Mouse (Mus musculus) CH12.LX (cell line): Measurements from ENCODE around the gene Trim39. TPM values are rescaled to one million over a fixed set of nuclear protein-coding genes. Genes with fewer than 3 reads are reported as not detected.
A peak's percentile ranks its signal among the peaks of the same experiment; 100 is the strongest.

ENCODE experiments used
- DNase-seq: peaks from one replicate; pipeline ENCODE4 v3.0.0-alpha.2; 2013; ENCODE audit errors: extremely low read depth
- H3K27ac ChIP-seq: 2 replicates; pipeline ENCODE4 v1.5.1; 2012; ENCODE audit warnings: low read depth, mild to moderate bottlenecking, control low read depth, moderate library complexity; ENCODE audit not compliant: insufficient read depth
- H3K27me3 ChIP-seq: replicated peaks from 2 replicates; pipeline ENCODE3; 2012; ENCODE audit warnings: inconsistent platforms
- H3K36me3 ChIP-seq, 2 experiments: replicated peaks in 1 of 2; 2 replicates each; pipeline versions ENCODE3 to v1.6.1; 2012; ENCODE audit warnings: inconsistent platforms in 1 of 2, low read length in 1 of 2, mild to moderate bottlenecking in 1 of 2, mixed read lengths in 1 of 2, moderate library complexity in 1 of 2; ENCODE audit not compliant: control insufficient read depth in 1 of 2, insufficient read depth in 1 of 2
- H3K4me1 ChIP-seq, 2 experiments: 2 replicates each; pipeline ENCODE4 v1.6.1; 2012; ENCODE audit warnings: inconsistent platforms in 1 of 2, moderate library complexity in 1 of 2; ENCODE audit not compliant: insufficient read depth in 2 of 2, control insufficient read depth in 1 of 2
- H3K4me2 ChIP-seq: 2 replicates; pipeline ENCODE4 v1.6.1; 2012; ENCODE audit warnings: low read depth, mild to moderate bottlenecking, control low read depth; ENCODE audit not compliant: poor library complexity, insufficient read depth, severe bottlenecking
- H3K4me3 ChIP-seq, 3 experiments: fragments of 150-350 bp in 1 of 3; sonication (generic) in 1 of 3; replicated peaks in 1 of 3; 2 replicates each; pipeline versions ENCODE3 to v1.5.1; 2011 to 2012; ENCODE audit warnings: low read depth in 2 of 3, low read length in 2 of 3, mild to moderate bottlenecking in 2 of 3, moderate library complexity in 2 of 3, control low read depth in 1 of 3, improper control_type of control experiment in 1 of 3, inconsistent platforms in 1 of 3, mixed read lengths in 1 of 3; ENCODE audit not compliant: poor library complexity in 1 of 3
- H3K79me2 ChIP-seq: replicated peaks from 2 replicates; pipeline ENCODE4 v1.6.1; 2012; ENCODE audit warnings: mild to moderate bottlenecking, moderate library complexity; ENCODE audit not compliant: control insufficient read depth, poor library complexity, insufficient read depth, severe bottlenecking; ENCODE audit errors: extremely low read depth
- H3K9ac ChIP-seq: 2 replicates; pipeline ENCODE4 v1.6.1; 2012; ENCODE audit warnings: low read depth, mild to moderate bottlenecking, control low read depth, moderate library complexity; ENCODE audit not compliant: insufficient read depth
- H3K9me3 ChIP-seq: replicated peaks from 2 replicates; pipeline ENCODE3; 2012; ENCODE audit warnings: low read length, inconsistent platforms, mixed read lengths
- CHD1 ChIP-seq: IDR thresholded peaks from 2 replicates; pipeline ENCODE4 v1.6.1; 2012; ENCODE audit warnings: low read depth, low read length, improper control_type of control experiment, inconsistent platforms
- CTCF ChIP-seq, 2 experiments: IDR thresholded peaks in 1 of 2; conservative IDR thresholded peaks in 1 of 2; 2 replicates each; pipeline ENCODE4 v1.5.1; 2011 to 2012; ENCODE audit warnings: low read depth in 2 of 2, low read length in 2 of 2, improper control_type of control experiment in 1 of 2, inconsistent platforms in 1 of 2, mild to moderate bottlenecking in 1 of 2, moderate library complexity in 1 of 2
- ELF1 ChIP-seq: IDR thresholded peaks from 2 replicates; pipeline ENCODE4 v1.6.1; 2014; ENCODE audit warnings: low read depth, mild to moderate bottlenecking, inconsistent platforms, low read length, improper control_type of control experiment
- ETS1 ChIP-seq: conservative IDR thresholded peaks from 2 replicates; pipeline ENCODE4 v1.6.1; 2012; ENCODE audit warnings: low read depth, mild to moderate bottlenecking, inconsistent platforms, low read length, improper control_type of control experiment, moderate library complexity
- GABPA ChIP-seq: IDR thresholded peaks from 2 replicates; pipeline ENCODE4 v1.6.1; 2012; ENCODE audit warnings: low read depth, low read length, improper control_type of control experiment, inconsistent platforms; ENCODE audit not compliant: insufficient replicate concordance
- HCFC1 ChIP-seq: IDR thresholded peaks from 2 replicates; pipeline ENCODE4 v1.6.1; 2012; ENCODE audit warnings: low read depth, mild to moderate bottlenecking, inconsistent platforms, low read length, improper control_type of control experiment
- IRF4 ChIP-seq: IDR thresholded peaks from 2 replicates; pipeline ENCODE4 v1.6.1; 2014; ENCODE audit warnings: low read depth, mild to moderate bottlenecking, inconsistent platforms, low read length, improper control_type of control experiment
- JUND ChIP-seq: conservative IDR thresholded peaks from 2 replicates; pipeline ENCODE4 v1.6.1; 2011; ENCODE audit warnings: low read depth, low read length, improper control_type of control experiment
- KAT2A ChIP-seq: IDR thresholded peaks from 2 replicates; pipeline ENCODE4 v1.6.1; 2012; ENCODE audit warnings: low read length, improper control_type of control experiment, inconsistent platforms; ENCODE audit not compliant: insufficient replicate concordance
- MXI1 ChIP-seq: IDR thresholded peaks from 2 replicates; pipeline ENCODE4 v1.6.1; 2011; ENCODE audit warnings: mild to moderate bottlenecking, low read depth, low read length, improper control_type of control experiment
- PAX5 ChIP-seq: IDR thresholded peaks from 2 replicates; pipeline ENCODE4 v1.6.1; 2012; ENCODE audit warnings: low read length, inconsistent platforms, mixed read lengths
- POLR2A ChIP-seq: IDR thresholded peaks from 2 replicates; pipeline ENCODE4 v1.6.1; 2011; ENCODE audit warnings: low read depth, mild to moderate bottlenecking, improper control_type of control experiment, low read length
- RCOR1 ChIP-seq: conservative IDR thresholded peaks from 2 replicates; pipeline ENCODE4 v1.6.1; 2012; ENCODE audit warnings: low read depth, mild to moderate bottlenecking, inconsistent platforms, low read length, improper control_type of control experiment
- SIN3A ChIP-seq: IDR thresholded peaks from 2 replicates; pipeline ENCODE4 v1.6.1; 2012; ENCODE audit warnings: low read length, improper control_type of control experiment, inconsistent platforms
- SMC3 ChIP-seq: IDR thresholded peaks from 2 replicates; pipeline ENCODE4 v1.6.1; 2011; ENCODE audit warnings: low read depth, low read length, improper control_type of control experiment
- TBP ChIP-seq: conservative IDR thresholded peaks from 2 replicates; pipeline ENCODE4 v1.6.1; 2011; ENCODE audit warnings: low read depth, low read length, improper control_type of control experiment
- UBTF ChIP-seq: IDR thresholded peaks from 2 replicates; pipeline ENCODE4 v1.6.1; 2012; ENCODE audit warnings: low read depth, mild to moderate bottlenecking, inconsistent platforms, low read length, improper control_type of control experiment, moderate library complexity
- dilution Hi-C: fragments of 300-500 bp; cut with MboI; formaldehyde crosslinking; loops from 2 replicates; pipeline ENCODE4 v1.14.3; 2020; ENCODE audit warnings: low sequenced_read_pairs; ENCODE audit not compliant: extremely low pct_unique_long_range_greater_than_20kb, extremely low pct_ligation_motif_present
- in situ Hi-C: fragments of 300-500 bp; cut with MboI; formaldehyde crosslinking; loops from 3 replicates; pipeline ENCODE4 v1.14.3; 2019; ENCODE audit warnings: low sequenced_read_pairs, low pct_ligation_motif_present, low pct_unique_long_range_greater_than_20kb, mixed read lengths
- polyA plus RNA-seq: library from polyadenylated mRNA; unstranded; fragments of >175 nt; gene quantifications from 2 replicates; pipeline ENCODE4 v1.2.1, GENCODE M21; 2012; ENCODE audit warnings: low read depth; ENCODE audit not compliant: insufficient read length
- total RNA-seq, 2 experiments: library from RNA; depleted of rRNA; stranded (reverse); fragments of 300-350 nt in 1 of 2; fragments of >200 nt in 1 of 2; gene quantifications; 2 replicates each; pipeline ENCODE4 v1.2.3; 2012 to 2014

Gene Trim39
- total and polyA plus RNA-seq, 3 experiments: 10.4 to 14.2 (median 11.1) TPM

DNA sequence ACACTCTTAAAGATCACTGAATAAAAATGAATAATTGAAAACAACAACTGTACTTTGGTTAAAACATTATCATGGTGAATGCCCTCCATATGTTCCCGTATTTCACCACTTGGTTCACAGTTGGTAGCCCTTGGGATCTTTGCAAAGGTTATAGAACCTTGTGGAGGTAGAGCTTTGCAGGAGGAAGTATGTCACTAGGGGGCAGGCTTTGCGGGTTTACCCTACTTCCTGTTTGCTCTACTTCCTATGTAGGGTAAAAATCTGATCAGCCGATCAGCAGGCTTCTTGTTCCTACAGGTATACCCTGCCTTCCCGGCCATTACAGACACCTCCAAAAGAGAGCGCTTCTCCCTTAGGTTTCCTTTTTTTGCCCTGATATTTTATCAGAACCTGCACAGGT is 6.2 kb downstream of the Trim39 start:
- Histone ChIP-seq H3K9me3 (no peaks in the 10 kb centered on the region), H3K4me3 (peak overlapping the region in 2 of 3 experiments; percentile 24 to 46), H3K27me3 (no peaks in the 10 kb centered on the region), H3K36me3 (peaks cover 56 to 78% of the 10 kb centered on the region in 2 experiments), H3K27ac (no peak overlapping the region; the same call in 1 of the 2 replicates), H3K9ac (no peak overlapping the region), H3K4me1 (peaks cover 3 to 41% of the 10 kb centered on the region in 2 experiments; a peak in 3 of 4 replicates), H3K79me2 (peaks cover 7% of the 10 kb centered on the region), H3K4me2 (peak overlapping the region; percentile 30; the same call in 1 of the 2 replicates)
- TF ChIP-seq CTCF (conservative IDR thresholded peaks at IDR 0.05 in 1 of 2, IDR thresholded peaks at IDR 0.05 in 1 of 2; ENCODE audit: low read depth in 2 of 2, low read length in 2 of 2): peak; percentile 34 to 53; a peak in 3 of 4 replicates
- no peak for TF ChIP-seq CHD1
- TF ChIP-seq SMC3: no peak
- TF ChIP-seq HCFC1: peak; percentile 62
- TF ChIP-seq POLR2A: peak; percentile 38; the same call in 1 of the 2 replicates
- TF ChIP-seq ELF1: peak; percentile 91
- TF ChIP-seq IRF4: no peak
- no peak for TF ChIP-seq KAT2A
- dilution Hi-C loops: no loop called here
- in situ Hi-C loops: no loop called here
- peak; percentile 77 for DNase-seq

DNA sequence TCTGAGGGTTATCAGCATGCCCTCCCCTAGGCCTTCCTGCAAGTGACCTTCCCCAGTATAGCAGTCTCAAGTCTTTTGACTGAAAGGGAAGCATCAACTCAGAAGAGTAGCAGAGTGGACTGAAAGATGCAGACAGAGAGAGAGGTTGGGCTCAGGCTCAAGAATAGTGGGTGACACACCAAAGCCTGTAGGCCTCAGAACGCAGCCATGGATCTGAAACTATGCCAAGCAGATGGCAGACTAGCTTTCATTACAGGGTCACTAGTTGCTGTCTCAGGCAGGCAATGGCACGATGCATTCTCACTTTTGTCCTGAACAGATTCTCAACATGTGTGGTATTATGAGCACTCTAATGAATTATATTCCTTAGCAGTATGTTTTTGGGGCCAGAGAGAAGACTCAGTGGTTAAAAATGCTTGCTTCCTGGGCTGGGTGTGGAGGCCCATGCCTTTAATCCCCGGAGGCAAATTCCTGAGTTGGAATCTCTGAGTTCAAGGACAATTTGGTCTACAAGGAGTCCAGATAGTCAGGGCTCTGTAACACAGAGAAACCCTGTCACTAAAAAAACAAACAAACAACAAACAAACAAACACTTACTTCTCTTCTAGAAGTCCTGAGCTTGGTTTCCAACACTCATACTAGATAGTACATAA is 7.6 kb downstream of the Trim39 start:
- Histone ChIP-seq H3K9ac (no peak overlapping the region), H3K79me2 (peaks cover 2% of the 10 kb centered on the region; the same call in 1 of the 2 replicates), H3K4me3 (no peak overlapping the region), H3K4me1 (peaks cover 0 to 32% of the 10 kb centered on the region in 2 experiments; a peak in 3 of 4 replicates), H3K4me2 (no peak overlapping the region), H3K27me3 (no peaks in the 10 kb centered on the region), H3K27ac (no peak overlapping the region), H3K9me3 (no peaks in the 10 kb centered on the region), H3K36me3 (peaks cover 66 to 90% of the 10 kb centered on the region in 2 experiments)
- DNase-seq: no peak
- dilution Hi-C loops (no loop called here), in situ Hi-C loops (no loop called here)
- TF ChIP-seq UBTF (no peak), ETS1 (no peak), GABPA (no peak), CTCF (conservative IDR thresholded peaks at IDR 0.05 in 1 of 2, IDR thresholded peaks at IDR 0.05 in 1 of 2; ENCODE audit: low read depth in 2 of 2, low read length in 2 of 2) (no peak), TBP (no peak), ELF1 (no peak), MXI1 (no peak), SMC3 (no peak), JUND (no peak), RCOR1 (no peak), PAX5 (no peak), SIN3A (no peak)
